Mouse (Mus musculus) heart, embryonic 12.5 days (tissue): ENCODE data around the gene Tbck. TPM values are rescaled to one million over a fixed set of nuclear protein-coding genes. Genes with fewer than 3 reads are reported as not detected.

Experiments used
- ATAC-seq: fragments of 200-750 bp; cut with Nextera tagmentation; 2 replicates; pipeline ENCODE4 v1.8.0; 2017; ENCODE audit warnings: moderate TSS enrichment, moderate library complexity; ENCODE audit not compliant: insufficient number of reproducible peaks, low FRiP score
- H3K27ac ChIP-seq: fragments of 300-500 bp; sonication (generic); 2 replicates; pipeline ENCODE4 v1.5.1; 2016; ENCODE audit warnings: mild to moderate bottlenecking, moderate library complexity; ENCODE audit not compliant: poor library complexity, severe bottlenecking
- H3K27me3 ChIP-seq: fragments of 300-500 bp; sonication (generic); replicated peaks from 2 replicates; pipeline ENCODE4 v1.6.1; 2016; ENCODE audit warnings: mild to moderate bottlenecking, moderate library complexity
- H3K36me3 ChIP-seq: fragments of 300-500 bp; sonication (generic); 2 replicates; pipeline ENCODE4 v1.6.1; 2016; ENCODE audit warnings: mild to moderate bottlenecking, moderate library complexity
- H3K4me1 ChIP-seq: fragments of 300-500 bp; sonication (generic); replicated peaks from 2 replicates; pipeline ENCODE4 v1.6.1; 2016; ENCODE audit warnings: mild to moderate bottlenecking
- H3K4me2 ChIP-seq: fragments of 300-500 bp; sonication (generic); 2 replicates; pipeline ENCODE4 v1.6.1; 2016; ENCODE audit warnings: mild to moderate bottlenecking, moderate library complexity
- H3K4me3 ChIP-seq: fragments of 300-500 bp; sonication (generic); 2 replicates; pipeline ENCODE4 v1.5.1; 2016; ENCODE audit warnings: mild to moderate bottlenecking
- H3K9ac ChIP-seq: fragments of 300-500 bp; sonication (generic); 2 replicates; pipeline ENCODE4 v1.6.1; 2016; ENCODE audit warnings: mild to moderate bottlenecking, moderate library complexity
- H3K9me3 ChIP-seq: fragments of 300-500 bp; sonication (generic); replicated peaks from 2 replicates; pipeline ENCODE4 v1.6.1; 2016; ENCODE audit warnings: mild to moderate bottlenecking, moderate library complexity
- WGBS: fragments of 180-500 bp; shearing (Covaris S2); methylation state at CpG from one replicate; pipeline ENCODE4 v1.1.7; 2016; 5-methylcytosine and 5-hydroxymethylcytosine counted together
- polyA plus RNA-seq: library from polyadenylated mRNA; unstranded; fragments of >200 nt; fragmentation: Nextera tagmentation; extraction: Ambion mirVana; gene quantifications from 2 replicates; pipeline ENCODE4 v1.2.1, GENCODE M21; 2016

Tbck gene
- polyA plus RNA-seq, 1 experiment from 2014 or later = 14.2 TPM

GRCm38 (mm10) chr3:132807888-132808579 is 124.1 kb downstream of the Tbck start:
- no peak overlapping the region for H3K4me3 ChIP-seq
- H3K4me1 ChIP-seq = peaks cover 5% of the 10 kb centered on the region
- no peak overlapping the region for H3K27ac ChIP-seq
- H3K36me3 ChIP-seq = peaks cover 14% of the 10 kb centered on the region
- H3K4me2 ChIP-seq = no peak overlapping the region
- H3K9ac ChIP-seq = no peak overlapping the region
- WGBS = 78% methylated on average over 2 of the region's 2 CpGs
- ATAC-seq = no peak
- H3K9me3 ChIP-seq = no peaks in the 10 kb centered on the region
- H3K27me3 ChIP-seq = no peaks in the 10 kb centered on the region

GRCm38 (mm10) chr3:132808951-132809350 is 125.0 kb downstream of the Tbck start:
- Histone ChIP-seq H3K27me3 (no peaks in the 10 kb centered on the region), H3K9me3 (no peaks in the 10 kb centered on the region), H3K36me3 (peaks cover 11% of the 10 kb centered on the region), H3K9ac (no peak overlapping the region), H3K4me1 (peaks cover 14% of the 10 kb centered on the region), H3K27ac (no peak overlapping the region), H3K4me3 (no peak overlapping the region), H3K4me2 (no peak overlapping the region)
- 89% methylated on average over 3 of the region's 3 CpGs for WGBS
- no peak for ATAC-seq

- H3K27ac ChIP-seq = no peak overlapping the region
- H3K4me2 ChIP-seq = no peak overlapping the region
- H3K4me1 ChIP-seq = peaks cover 28% of the 10 kb centered on the region
- no peak overlapping the region for H3K9ac ChIP-seq
- ATAC-seq = no peak
- WGBS = 46% methylated on average over 5 of the region's 5 CpGs
- no peak overlapping the region for H3K4me3 ChIP-seq
- peaks cover 7% of the 10 kb centered on the region; the same call in 1 of the 2 replicates for H3K36me3 ChIP-seq
- no peaks in the 10 kb centered on the region for H3K9me3 ChIP-seq
- no peaks in the 10 kb centered on the region for H3K27me3 ChIP-seq
Observed at GRCm38 (mm10) chr3:132811791-132812190, 127.8 kb downstream of the Tbck start.

DNA sequence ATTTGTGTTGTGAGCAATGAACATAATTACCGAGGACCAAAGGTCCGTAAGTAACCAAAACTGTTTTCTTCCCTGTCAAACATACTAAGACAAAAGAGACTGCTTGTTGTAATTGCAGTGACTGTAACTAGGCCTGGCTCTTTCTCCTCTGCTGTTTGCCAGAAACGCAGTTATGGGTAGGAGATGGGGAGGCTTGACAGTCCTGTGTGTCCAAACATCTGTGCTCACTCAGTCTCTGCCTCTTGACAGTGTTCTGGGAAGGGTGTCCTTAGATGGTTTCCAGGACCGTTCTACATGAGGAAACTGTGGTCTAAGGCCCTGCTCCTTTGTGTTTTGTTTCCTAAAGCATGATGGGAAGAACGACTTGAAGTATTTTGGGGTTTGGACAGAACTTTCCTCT is 128.4 kb downstream of the Tbck start:
- Histone ChIP-seq H3K9me3 (no peaks in the 10 kb centered on the region), H3K4me1 (peaks cover 28% of the 10 kb centered on the region), H3K9ac (no peak overlapping the region), H3K27me3 (no peaks in the 10 kb centered on the region), H3K4me3 (no peak overlapping the region), H3K4me2 (no peak overlapping the region), H3K36me3 (peaks cover 3% of the 10 kb centered on the region; the same call in 1 of the 2 replicates), H3K27ac (no peak overlapping the region)
- no peak for ATAC-seq
- 40% methylated on average over 5 of the region's 5 CpGs for WGBS

GRCm38 (mm10) chr3:132813147-132813546 is 129.2 kb downstream of the Tbck start:
- H3K4me2 ChIP-seq = no peak overlapping the region
- ATAC-seq = no peak
- peaks cover 28% of the 10 kb centered on the region for H3K4me1 ChIP-seq
- H3K36me3 ChIP-seq = no peaks in the 10 kb centered on the region
- no peaks in the 10 kb centered on the region for H3K9me3 ChIP-seq
- no peak overlapping the region for H3K27ac ChIP-seq
- WGBS = 86% methylated on average over 3 of the region's 3 CpGs
- no peak overlapping the region for H3K4me3 ChIP-seq
- H3K9ac ChIP-seq = 0 out of 2 replicates have a peak overlapping the region, but pooled peaks have one; percentile 34
- H3K27me3 ChIP-seq = no peaks in the 10 kb centered on the region

- Histone ChIP-seq H3K4me3 (no peak overlapping the region), H3K27me3 (no peaks in the 10 kb centered on the region), H3K27ac (0 out of 2 replicates have a peak overlapping the region, but pooled peaks have one; percentile 30), H3K4me2 (no peak overlapping the region), H3K36me3 (no peaks in the 10 kb centered on the region), H3K4me1 (peaks cover 31% of the 10 kb centered on the region), H3K9ac (no peak overlapping the region), H3K9me3 (no peaks in the 10 kb centered on the region)
- 36% methylated on average over 9 of the region's 9 CpGs for WGBS
- no peak for ATAC-seq
Observed at GRCm38 (mm10) chr3:132813706-132814497, 130.0 kb downstream of the Tbck start.

- Histone ChIP-seq H3K27me3 (no peaks in the 10 kb centered on the region), H3K36me3 (no peaks in the 10 kb centered on the region), H3K4me2 (no peak overlapping the region), H3K9me3 (no peaks in the 10 kb centered on the region), H3K4me1 (peaks cover 32% of the 10 kb centered on the region), H3K27ac (no peak overlapping the region), H3K4me3 (no peak overlapping the region), H3K9ac (no peak overlapping the region)
- no peak for ATAC-seq
- WGBS = 66% methylated on average over 10 of the region's 10 CpGs
Observed at GRCm38 (mm10) chr3:132814791-132815496, 131.0 kb downstream of the Tbck start.

DNA sequence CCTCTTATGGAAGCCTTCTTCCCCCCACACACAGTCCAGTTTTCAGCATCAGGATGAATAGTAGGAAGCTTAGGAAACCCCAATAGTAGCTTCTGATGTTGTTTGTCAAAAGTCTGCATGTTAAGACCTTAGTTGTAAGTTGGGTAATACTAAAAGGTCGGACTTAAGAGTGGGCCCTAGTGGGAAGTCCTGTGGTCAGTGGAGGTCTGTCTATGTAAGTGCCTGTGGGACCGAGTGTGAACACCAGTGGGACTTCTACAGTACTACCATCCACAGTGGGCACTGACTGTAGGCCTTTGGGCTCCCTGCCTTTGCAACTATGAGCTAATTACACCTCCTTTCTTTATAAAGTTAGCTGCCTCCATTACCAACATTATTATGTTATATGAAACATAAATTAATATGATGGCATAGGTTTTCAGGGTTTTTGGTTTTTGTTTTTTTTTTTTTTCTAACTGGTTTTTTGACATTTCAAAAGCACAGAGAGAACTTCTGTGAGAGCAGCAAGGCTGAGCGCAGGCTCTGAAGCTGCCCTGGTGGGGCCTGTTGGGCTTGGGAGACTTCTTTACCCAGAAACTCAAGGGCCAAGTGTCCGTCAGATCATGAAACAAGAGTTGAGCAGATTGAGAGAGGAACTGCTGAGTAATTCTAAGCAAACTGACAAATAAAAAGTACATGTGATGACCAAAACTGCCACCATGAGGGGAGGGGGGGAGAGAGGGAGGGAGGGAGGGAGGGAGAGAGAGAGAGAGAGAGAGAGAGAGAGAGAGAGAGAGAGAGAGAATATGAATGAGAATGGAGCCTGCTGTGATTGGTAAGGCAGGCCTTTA is 131.8 kb downstream of the Tbck start:
- Histone ChIP-seq H3K4me2 (no peak overlapping the region), H3K36me3 (no peaks in the 10 kb centered on the region), H3K9me3 (no peaks in the 10 kb centered on the region), H3K27ac (no peak overlapping the region), H3K27me3 (no peaks in the 10 kb centered on the region), H3K4me3 (no peak overlapping the region), H3K9ac (no peak overlapping the region), H3K4me1 (peaks cover 32% of the 10 kb centered on the region)
- ATAC-seq = no peak
- WGBS = 84% methylated on average over 4 of the region's 4 CpGs

DNA sequence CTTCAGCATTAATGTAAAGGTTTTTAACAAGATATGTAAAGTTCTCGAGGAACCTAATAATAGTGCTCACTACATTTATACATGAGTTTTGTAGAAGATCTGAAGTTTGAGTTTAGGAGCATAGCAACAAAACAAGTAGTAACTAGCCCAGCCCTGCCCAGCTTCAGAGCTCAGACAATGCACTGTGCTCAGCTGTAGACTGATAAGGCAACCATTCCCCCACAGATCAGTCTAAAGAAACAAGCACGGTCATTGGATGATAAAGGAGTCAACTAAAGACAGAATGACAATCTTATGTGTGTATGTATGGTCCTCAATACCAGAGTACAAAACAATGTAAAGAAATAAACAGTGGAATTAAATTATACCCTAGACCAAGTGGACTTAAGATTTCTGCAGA is 135.5 kb downstream of the Tbck start:
- Histone ChIP-seq H3K4me3 (no peak overlapping the region), H3K4me1 (peaks cover 14% of the 10 kb centered on the region), H3K9ac (no peak overlapping the region), H3K27ac (no peak overlapping the region), H3K36me3 (no peaks in the 10 kb centered on the region), H3K27me3 (no peaks in the 10 kb centered on the region), H3K4me2 (no peak overlapping the region), H3K9me3 (no peaks in the 10 kb centered on the region)
- ATAC-seq = peak; percentile 81
- 47% methylated on average over 2 of the region's 2 CpGs for WGBS

- H3K27me3 ChIP-seq = no peaks in the 10 kb centered on the region
- 0 out of 2 replicates have a peak, but pooled peaks cover 2% of the 10 kb centered on the region for H3K36me3 ChIP-seq
- H3K4me2 ChIP-seq = peak overlapping the region; percentile 49
- H3K9ac ChIP-seq = no peak overlapping the region
- WGBS = 35% methylated on average over 16 of the region's 16 CpGs
- H3K4me3 ChIP-seq = no peak overlapping the region
- peak overlapping the region; percentile 74 for H3K27ac ChIP-seq
- peaks cover 30% of the 10 kb centered on the region for H3K4me1 ChIP-seq
- no peaks in the 10 kb centered on the region for H3K9me3 ChIP-seq
- ATAC-seq = peak; percentile 84
Observed at GRCm38 (mm10) chr3:132831179-132831873, 147.4 kb downstream of the Tbck start.
